Mouse (Mus musculus) naive thymus-derived CD4-positive, alpha-beta T cell, adult 2 months (primary cell): ENCODE results near the gene Nrg4.

Experiments
- DNase-seq: peaks from one replicate; pipeline ENCODE4 v3.0.0-alpha.2; 2011; ENCODE audit warnings: low read depth

The Nrg4 gene

DNA sequence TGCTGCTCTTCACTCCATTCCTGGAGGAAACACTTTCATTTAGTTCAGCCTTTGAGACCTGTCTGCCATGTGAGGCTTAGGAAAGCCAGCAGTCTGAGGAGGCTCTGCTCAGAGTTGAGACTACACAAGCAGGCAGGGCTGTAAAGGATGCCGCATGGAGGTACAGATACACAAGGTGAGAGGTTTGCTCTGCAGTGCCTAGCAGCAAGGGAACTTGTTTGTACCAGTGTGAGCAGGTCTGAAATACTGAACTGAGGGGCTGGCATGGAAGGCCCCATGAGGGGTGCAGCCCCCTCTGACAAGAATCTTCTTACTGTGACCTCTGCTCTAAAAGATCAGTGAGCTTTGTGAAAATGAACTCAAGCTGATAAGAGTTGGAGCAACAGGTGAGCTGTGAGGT lies 113.2 kb downstream of the Nrg4 start:
- no peak for DNase-seq

DNA sequence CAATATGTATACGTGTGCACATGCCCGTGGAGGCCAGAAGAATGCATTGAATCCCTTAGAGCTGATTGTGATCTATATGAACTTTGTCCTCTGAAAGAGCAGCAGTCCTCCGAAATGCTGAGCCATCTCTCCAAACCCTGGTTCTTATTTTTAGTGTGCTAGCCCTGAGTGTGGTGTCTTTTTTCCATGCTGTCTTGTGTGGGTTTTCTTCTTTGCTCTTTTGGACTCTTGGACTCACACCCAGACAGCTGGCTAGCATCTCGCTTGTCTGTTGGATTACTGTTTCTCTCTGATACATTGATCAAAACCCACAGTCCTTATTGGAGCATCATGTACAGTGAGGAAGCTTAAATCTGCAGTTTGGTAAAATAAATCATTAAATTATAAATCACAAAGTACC lies 115.0 kb downstream of the Nrg4 start:
- no peak for DNase-seq

DNA sequence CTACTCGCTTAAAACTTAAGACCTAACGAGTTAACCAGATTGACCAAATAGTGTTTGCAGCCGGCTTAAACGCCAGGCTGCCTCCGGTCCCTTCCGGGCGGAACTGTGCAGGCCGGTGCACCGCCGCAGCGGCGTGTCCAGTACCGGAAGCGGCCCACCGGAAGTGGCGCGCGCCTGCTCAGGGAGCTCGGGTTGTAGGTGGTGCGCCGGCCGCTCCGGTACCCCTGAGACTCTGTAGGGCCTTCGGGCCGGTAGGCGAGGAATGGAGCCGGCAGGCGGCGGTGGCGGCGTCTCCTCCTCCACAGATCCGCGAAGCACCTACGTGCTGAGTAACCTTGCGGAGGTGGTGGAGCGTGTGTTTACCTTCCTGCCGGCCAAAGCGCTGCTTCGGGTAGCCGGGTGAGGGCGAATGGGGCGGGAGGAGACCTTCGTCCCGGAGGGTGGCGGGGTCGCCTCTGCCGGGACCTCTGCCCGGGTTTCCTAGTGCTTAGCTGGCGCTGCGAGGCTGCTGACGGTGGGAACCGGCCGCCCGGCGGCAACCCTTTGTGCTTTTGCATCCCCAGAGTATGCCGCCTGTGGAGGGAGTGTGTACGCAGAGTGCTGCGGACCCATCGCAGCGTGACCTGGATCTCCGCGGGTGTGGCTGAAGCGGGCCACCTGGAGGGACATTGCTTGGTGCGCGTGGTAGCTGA lies 117.7 kb downstream of the Nrg4 start, which contains the start of gene Fbxo22:
Fbxo22 (plus strand) TSS at position 136 of the 692 bp plus-strand sequence.
- peak; percentile 75 for DNase-seq

DNA sequence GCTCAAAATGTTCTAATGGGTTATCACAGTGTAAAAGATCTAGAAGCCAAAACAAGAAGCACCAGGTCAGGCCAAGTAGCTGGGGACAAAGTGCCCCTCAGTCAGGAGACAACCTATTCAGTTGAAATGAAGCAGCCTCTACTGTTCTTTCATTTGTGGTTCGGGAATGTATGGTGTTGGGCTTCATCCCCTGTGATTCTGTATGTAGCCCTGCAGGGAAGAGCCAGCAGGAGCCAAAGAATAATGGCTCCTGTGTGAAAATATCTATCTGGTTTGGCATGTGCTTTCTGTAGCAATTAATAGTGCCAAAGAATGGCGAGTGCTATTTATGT lies 118.2 kb downstream of the Nrg4 start:
- DNase-seq: no peak

DNA sequence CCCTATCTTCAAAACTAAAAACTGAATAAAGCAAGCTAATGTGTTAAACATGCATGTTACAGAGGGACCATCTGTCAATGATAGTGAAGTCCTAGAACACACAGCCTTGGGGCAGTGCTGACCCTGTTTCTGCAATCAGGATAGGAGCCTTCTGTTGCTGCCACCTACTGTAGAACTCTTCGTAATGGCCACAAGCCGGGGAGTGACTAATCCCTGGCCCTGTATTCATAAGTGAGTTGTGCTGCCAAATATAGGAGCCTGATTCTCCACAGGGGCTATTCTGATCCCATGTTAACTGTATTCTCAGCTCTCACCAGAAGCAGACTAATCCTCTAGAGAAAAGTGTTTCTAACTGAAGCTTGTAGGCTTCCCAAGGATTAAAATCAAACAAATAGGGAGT lies 127.3 kb downstream of the Nrg4 start:
- DNase-seq: no peak

DNA sequence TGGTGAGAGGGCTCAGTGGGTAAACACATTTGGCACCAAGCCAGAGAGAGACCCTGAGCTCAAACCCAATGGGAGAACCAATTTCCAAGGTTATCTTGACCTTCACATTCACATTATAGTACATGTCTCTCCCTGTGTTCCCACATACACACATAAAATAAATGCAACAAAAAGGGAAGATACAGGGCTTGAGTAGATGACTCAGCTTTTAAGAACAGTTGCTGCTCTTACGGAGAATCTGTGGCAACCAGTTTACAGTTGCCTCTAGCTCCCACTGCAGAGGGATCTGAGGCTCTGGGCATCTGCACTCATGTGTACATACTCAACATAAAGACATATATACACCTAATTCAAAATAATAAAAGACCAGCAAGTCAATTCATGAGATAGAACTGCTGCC lies 128.4 kb downstream of the Nrg4 start:
- DNase-seq: no peak

DNA sequence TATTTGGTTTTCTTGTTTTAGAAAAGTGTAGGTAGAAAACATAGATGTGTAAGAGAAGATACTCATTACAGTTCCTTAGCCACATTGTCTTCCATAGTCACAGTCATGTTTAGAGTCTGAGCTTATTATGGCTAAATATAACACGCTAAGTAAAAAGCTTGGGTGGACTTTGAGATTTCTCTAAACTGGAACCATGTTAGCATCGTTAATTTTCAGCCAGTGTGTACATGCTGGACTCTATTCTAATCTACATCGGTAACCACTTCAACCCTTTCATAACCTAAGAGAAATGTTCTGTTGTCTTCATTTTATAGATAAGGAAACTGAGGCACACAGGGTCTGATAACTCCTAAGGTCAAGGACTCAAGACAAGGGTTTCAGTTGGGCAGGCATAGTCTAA lies 130.8 kb downstream of the Nrg4 start:
- DNase-seq: no peak

DNA sequence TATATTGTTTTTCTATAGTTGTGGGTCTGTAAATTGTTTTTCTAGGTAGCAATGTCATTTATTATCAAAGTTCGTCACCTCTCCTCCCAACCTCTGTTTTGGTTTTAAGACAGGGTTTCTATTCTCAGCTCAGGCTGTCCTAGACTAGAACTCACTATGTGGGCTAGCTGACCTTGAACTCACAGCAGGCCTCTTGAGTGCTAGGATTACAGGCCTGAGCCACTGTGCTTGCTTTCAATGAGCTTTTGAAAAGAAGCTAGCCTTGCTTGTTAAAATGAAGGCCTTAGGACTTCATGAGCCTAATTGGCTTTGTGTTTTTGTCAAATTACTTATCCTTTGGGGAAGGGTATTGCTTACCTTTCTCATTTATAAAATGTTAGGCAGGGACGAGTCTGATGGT lies 152.4 kb downstream of the Nrg4 start:
- no peak for DNase-seq

DNA sequence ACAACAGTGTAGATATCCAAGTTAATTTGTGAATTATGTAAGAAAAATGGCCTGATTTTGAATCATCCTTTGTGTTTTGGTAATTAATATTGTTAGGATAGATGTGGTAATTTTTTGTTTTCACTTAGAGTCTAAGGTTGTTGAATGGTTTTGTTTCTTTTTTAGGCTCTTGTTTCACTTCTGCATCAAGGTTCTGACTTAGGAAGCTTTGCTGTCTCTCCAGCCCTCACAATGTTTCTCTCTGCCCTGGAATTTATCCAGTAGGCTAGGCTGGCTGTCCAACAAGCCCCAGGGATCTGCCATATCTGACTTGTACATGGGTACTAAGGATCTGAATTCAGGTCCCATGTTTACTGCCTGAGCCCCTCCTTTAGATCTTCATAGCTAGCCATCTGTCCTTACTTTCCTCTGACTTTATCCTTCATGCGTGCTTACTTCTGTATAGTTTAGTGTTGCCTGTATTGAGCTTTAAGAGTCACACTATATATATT lies 154.4 kb downstream of the Nrg4 start:
- no peak for DNase-seq

DNA sequence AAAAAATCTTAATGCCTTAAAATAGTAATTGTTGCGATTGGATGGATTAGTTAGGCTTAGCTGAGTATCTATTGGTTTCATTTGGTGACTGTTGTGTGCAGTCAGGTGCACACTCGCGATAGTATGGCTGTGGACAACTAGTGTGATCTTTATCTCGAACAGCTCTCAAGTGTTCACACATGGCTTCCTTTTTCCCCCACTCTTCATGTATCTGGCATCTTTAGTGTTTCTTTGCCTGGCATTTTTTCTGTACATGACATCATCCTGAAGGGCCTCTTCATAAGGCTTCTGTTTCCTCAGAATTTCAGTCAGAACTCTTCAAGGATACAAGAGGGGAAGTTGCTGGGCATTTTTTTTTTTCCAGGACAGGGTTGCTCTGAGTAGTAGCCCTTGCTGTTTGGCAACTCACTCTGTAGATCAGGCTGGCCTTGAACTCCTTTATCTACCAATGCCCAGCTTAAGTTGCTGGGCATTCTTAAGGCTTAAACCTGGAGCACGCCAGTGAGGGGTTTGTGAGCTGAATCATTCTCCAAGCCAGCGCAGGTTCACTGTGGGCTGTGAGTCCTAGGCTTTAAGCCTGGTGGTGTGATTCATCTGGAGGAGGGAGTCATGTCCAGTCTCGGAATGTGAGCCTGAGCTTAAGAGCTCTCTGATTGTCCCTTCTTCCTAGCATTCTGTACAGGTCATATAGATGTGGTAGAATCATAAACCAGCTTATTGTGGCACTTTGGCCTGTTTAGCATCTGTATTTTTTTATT lies 155.8 kb downstream of the Nrg4 start:
- DNase-seq: no peak
